Mouse (Mus musculus) small intestine, adult 2 months (tissue): ENCODE measurements at regions not wholly inside any gene's neighbourhood (a gene's known extent, or its start where the extent isn't known, plus 50 kb on each side); places are given as distances from the start of the nearest gene placed in this dataset.
"Not testable (repeated sequence)": the region's sequence is repeated elsewhere in the genome, so short reads cannot be mapped to it uniquely, and the experiment has no call there.

Experiments
- H3K27ac ChIP-seq: fragments of 200-500 bp; 2 replicates; pipeline ENCODE4 v1.5.1; 2012; ENCODE audit warnings: low read depth, low read length, control low read depth, inconsistent platforms; ENCODE audit not compliant: insufficient read depth
- H3K27me3 ChIP-seq: fragments of 200-500 bp; 2 replicates; pipeline ENCODE4 v1.6.1; 2012; ENCODE audit warnings: mild to moderate bottlenecking, moderate library complexity, low read length, inconsistent platforms; ENCODE audit not compliant: control insufficient read depth, insufficient read depth
- H3K36me3 ChIP-seq: fragments of 200-500 bp; 2 replicates; pipeline ENCODE4 v1.6.1; 2012; ENCODE audit warnings: mild to moderate bottlenecking, low read length, control low read depth, inconsistent platforms; ENCODE audit not compliant: control insufficient read depth, insufficient read depth
- H3K4me1 ChIP-seq: fragments of 200-500 bp; 2 replicates; pipeline ENCODE4 v1.6.1; 2012; ENCODE audit warnings: low read length, inconsistent platforms, mixed read lengths; ENCODE audit not compliant: control insufficient read depth, insufficient read depth, insufficient read length
- H3K4me3 ChIP-seq: fragments of 200-500 bp; 2 replicates; pipeline ENCODE4 v1.5.1; 2012; ENCODE audit warnings: low read depth, mild to moderate bottlenecking, control low read depth, inconsistent platforms, low read length, moderate library complexity
- CTCF ChIP-seq: fragments of 200-500 bp; IDR thresholded peaks from 2 replicates; pipeline ENCODE4 v1.5.1; 2012; ENCODE audit warnings: low read depth, mild to moderate bottlenecking, control low read depth, inconsistent platforms, low read length, moderate library complexity, mixed read lengths; ENCODE audit not compliant: insufficient replicate concordance, insufficient read length; ENCODE audit errors: extremely low read depth
- POLR2A ChIP-seq: fragments of 200-500 bp; IDR thresholded peaks from 2 replicates; pipeline ENCODE4 v1.6.1; 2012; ENCODE audit warnings: low read depth, mild to moderate bottlenecking, control low read depth, inconsistent platforms, low read length, moderate library complexity
- WGBS: fragments of 180-500 bp; shearing (Covaris S2); methylation state at CpG from one replicate; pipeline ENCODE4 v1.1.7; 2018; 5-methylcytosine and 5-hydroxymethylcytosine counted together

DNA sequence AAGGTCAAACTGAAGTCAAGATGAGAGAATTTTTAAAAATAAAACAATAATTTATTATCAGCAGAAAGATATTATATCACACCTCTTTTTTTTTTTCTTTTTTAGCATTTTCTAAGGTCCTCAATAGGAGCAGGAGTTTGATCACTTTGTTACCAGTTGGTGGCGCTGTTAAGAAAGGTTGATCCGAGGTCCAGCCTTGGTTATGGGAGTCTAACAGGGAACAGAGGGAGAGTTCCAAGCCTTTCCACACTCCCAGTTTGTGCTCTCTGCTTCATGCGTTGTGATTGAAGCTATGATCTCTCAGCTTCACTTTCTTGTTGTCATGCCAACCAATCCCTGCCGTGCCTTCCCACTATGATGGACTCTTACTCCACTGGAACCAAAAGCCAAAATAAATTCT lies 83.8 kb downstream of the Fam174a start:
- H3K4me3 ChIP-seq: no peak overlapping the region
- TF ChIP-seq POLR2A (no peak), CTCF (no peak)
- H3K4me1 ChIP-seq: no peaks in the 10 kb centered on the region
- no peaks in the 10 kb centered on the region for H3K27me3 ChIP-seq
- no peaks in the 10 kb centered on the region for H3K36me3 ChIP-seq
- no peak overlapping the region for H3K27ac ChIP-seq
- 56% methylated on average over 4 of the region's 4 CpGs for WGBS

DNA sequence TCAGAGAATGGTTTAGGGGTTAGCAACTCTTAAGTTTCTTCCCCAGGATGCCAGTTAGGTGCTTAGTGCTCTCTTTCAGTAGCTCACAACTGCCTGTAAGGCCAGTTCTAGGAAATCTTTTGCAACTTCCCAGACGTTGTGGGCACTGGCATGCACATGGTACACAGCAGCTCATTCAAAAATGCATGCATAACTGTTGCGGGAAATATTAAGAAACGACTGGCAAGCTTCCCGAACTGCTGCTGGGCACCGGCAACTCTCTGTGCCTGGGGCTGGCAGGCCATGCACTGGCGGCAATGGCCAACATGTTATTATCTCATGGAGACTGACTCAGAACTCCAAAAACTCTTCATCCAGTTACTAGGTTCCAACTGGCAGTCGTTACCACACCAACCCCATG lies 86.3 kb downstream of the Fam174a start:
- Histone ChIP-seq H3K27me3 (no peaks in the 10 kb centered on the region), H3K4me3 (no peak overlapping the region), H3K27ac (no peak overlapping the region), H3K4me1 (no peaks in the 10 kb centered on the region), H3K36me3 (no peaks in the 10 kb centered on the region)
- WGBS: 83% methylated on average over 7 of the region's 7 CpGs
- TF ChIP-seq POLR2A (no peak), CTCF (no peak)

DNA sequence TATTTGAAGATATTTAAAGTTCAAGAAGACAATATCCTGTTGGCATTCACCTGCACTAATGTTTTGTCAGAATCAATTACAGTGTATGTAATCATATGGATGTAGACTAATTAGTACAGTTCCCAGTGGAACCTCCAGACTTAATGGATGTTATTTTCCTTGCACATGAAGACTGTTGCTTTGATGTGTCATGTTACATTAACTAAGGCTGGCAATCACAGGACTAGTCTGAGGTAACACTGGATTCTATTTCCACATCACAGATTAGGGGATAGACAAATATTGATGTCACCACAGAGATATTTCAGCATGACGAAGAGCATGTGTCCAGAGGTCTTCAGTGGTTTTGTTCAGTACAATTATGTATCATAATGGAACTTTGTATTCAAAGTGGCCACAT lies 108.8 kb downstream of the Fam174a start:
- 73% methylated on average over 1 of the region's 1 CpGs for WGBS
- TF ChIP-seq CTCF: no peak
- H3K4me1 ChIP-seq: no peaks in the 10 kb centered on the region
- no peak overlapping the region for H3K27ac ChIP-seq
- H3K4me3 ChIP-seq: no peak overlapping the region
- H3K36me3 ChIP-seq: no peaks in the 10 kb centered on the region
- no peaks in the 10 kb centered on the region for H3K27me3 ChIP-seq

DNA sequence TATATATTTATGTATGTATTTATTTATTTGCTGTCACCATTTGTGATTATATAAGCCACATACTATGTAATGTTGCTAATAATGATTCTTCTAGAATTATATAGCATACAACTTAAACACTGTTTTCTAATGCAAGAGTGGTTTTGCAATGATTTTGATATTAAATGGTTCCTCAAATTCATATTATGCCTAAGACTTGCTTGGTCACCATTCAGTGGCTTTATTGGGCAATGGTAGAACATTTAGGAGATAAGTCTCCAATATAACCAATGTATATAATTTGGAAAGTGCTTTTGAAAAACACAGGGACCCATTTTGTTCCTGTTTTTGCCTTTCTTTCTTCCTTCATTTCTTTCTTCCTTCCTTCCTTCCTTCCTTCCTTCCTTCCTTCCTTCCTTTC lies 112.0 kb downstream of the Fam174a start:
- Histone ChIP-seq H3K4me1 (no peaks in the 10 kb centered on the region), H3K36me3 (no peaks in the 10 kb centered on the region), H3K27ac (no peak overlapping the region), H3K27me3 (no peaks in the 10 kb centered on the region), H3K4me3 (no peak overlapping the region)
- TF ChIP-seq CTCF (no peak), POLR2A (no peak)

DNA sequence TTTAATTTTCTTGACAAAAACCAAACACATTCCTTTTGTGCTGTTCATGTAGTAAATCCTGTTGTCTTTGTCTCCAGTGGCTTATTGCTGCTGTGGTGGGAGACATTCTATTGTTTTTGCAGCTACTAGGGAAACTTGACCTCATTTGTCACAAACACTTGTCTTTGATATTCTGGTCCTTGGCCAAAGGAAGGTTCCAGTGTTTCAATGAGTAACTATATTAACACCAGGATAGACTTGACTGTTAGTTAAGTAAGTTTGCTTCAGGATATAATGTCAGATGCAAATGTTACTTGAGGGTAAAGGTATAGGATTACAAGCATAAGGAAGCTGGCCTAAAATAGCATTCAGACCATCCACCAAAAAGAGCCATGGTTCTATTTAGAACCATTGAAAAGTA lies 123.7 kb downstream of the Fam174a start:
- Histone ChIP-seq H3K4me3 (no peak overlapping the region), H3K4me1 (no peaks in the 10 kb centered on the region), H3K27ac (no peak overlapping the region), H3K27me3 (no peaks in the 10 kb centered on the region), H3K36me3 (no peaks in the 10 kb centered on the region)
- no peak for TF ChIP-seq POLR2A
- TF ChIP-seq CTCF: no peak

DNA sequence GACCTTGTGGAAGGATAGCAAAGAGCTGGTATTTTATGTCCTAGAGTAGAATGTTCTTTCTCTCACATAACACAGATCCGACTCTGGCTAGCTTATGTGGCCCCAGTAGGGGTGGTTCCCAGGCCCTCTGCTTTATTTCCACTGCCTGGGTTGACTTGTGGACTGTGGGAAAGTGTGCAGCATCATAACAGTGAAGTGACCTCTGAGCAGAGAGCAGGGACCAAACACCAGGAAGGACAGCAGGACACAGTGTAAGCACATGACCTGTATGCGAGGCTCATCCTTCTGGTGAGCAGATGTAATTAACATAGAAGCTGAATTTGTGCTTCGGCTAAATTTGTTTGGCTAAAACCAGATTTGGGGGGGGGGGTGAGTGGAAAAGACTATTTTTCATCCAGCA lies 132.1 kb downstream of the Fam174a start:
- Histone ChIP-seq H3K4me1 (no peaks in the 10 kb centered on the region), H3K27me3 (no peaks in the 10 kb centered on the region), H3K4me3 (no peak overlapping the region), H3K27ac (no peak overlapping the region), H3K36me3 (no peaks in the 10 kb centered on the region)
- WGBS: 69% methylated on average over 3 of the region's 3 CpGs
- TF ChIP-seq POLR2A: no peak

DNA sequence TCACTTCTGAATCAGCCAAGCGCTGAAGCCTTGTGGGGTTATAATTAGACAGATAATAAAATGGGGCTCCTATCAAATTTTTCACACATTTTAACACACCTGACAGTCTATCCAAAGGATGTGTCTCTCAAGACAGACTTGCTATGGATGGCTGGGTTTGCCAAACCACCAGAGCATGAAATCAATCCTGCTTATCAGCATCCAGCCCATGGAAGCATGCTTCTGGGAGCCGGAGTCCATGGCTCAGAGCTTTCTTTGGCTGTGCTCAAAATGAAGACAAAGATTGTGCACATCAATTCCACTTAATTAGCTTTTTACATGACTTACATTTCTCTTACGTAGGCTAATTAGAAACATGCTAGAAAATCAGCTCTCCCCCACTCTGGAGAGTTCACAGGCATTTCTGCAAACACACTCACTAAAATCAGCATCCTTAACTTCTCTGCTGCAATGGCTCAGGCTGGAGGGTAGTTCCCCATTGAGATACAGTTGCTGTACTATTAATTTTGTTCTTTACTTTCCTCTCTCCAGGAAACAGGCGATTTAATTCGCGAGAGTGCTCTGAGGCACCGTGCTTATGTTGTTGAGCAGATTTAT lies 135.6 kb downstream of the Fam174a start:
- TF ChIP-seq POLR2A: no peak
- TF ChIP-seq CTCF: no peak
- no peak overlapping the region for H3K4me3 ChIP-seq
- no peaks in the 10 kb centered on the region for H3K36me3 ChIP-seq
- 75% methylated on average over 7 of the region's 7 CpGs for WGBS
- H3K27me3 ChIP-seq: no peaks in the 10 kb centered on the region
- H3K4me1 ChIP-seq: no peaks in the 10 kb centered on the region
- H3K27ac ChIP-seq: no peak overlapping the region

DNA sequence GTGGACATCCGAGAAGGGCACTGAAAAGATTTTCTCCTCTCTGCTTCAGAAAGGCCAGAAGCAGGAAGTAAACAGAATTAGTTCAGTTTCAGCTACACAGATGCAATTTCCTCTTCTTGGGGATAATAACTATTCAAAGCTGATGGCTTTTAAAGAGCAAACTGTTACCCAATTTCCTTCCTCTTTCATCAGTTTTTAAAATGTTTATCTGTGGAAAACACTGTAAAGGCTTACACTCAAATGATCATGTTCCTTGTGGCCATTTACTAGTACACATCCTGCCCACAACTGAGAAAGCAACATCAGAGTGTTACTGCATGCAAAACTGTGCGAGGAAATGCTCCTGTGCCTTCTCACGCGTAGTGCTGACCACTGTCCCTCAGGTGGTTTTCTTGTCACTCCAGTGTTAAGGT lies 137.5 kb downstream of the Fam174a start:
- Histone ChIP-seq H3K27me3 (no peaks in the 10 kb centered on the region), H3K4me3 (no peak overlapping the region), H3K27ac (0 out of 2 replicates have a peak overlapping the region, but pooled peaks have one; percentile 34), H3K36me3 (no peaks in the 10 kb centered on the region), H3K4me1 (no peaks in the 10 kb centered on the region)
- 66% methylated on average over 4 of the region's 4 CpGs for WGBS
- no peak for TF ChIP-seq POLR2A
- no peak for TF ChIP-seq CTCF

DNA sequence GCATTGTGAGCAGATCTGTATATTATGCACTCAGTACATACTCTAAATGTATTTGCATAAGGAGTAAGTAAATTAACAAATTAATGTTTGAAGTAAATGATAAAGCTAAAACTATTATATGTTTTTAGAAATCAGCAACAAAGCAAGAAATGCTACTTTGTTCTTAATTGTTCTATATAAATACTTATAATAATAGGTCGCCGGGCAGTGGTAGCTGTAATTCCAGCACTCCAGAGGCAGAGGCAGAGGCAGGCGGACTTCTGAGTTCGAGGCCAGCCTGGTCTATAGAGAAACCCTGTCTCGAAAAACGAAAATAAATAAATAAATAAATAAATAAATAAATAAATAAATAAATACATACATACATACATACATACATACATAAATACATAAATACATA lies 138.3 kb downstream of the Fam174a start:
- H3K27ac ChIP-seq, H3K4me1 ChIP-seq, H3K4me3 ChIP-seq, H3K36me3 ChIP-seq, H3K27me3 ChIP-seq: not testable (repeated sequence)
- WGBS: 75% methylated on average over 6 of the region's 6 CpGs
